Comparison of ENCODE assay signal across 9 mouse cellular contexts in the genomic region with DNA sequence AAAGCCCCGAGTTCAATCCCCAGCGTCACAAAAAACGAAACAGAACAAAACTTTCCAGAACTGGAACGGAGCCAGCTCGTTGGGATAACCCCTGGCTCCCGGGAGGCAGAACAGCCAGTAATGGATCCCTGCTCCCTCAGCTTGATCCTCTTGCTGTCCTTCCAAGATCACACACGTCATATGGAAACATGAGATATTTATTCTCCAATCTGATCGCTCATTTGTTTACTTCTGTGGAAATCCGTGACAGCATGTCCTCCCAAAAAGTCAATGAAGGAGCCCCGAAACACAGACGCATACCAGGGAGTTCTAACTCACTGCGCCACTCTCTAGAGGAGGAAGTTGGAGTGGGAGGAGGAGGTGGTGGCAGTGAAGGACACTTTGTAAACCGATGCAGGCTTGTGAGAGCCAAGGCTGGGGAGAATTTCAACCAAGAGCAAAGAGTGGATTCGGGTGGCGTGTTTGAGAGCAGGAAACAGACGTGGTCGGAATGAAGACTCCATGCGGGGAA.
DNase-seq lines count a peak whose midpoint lies in the region; ATAC-seq and TF ChIP-seq lines count a peak whose summit lies in the region.
"Had no signal": no experiment of that assay in that cellular context is flagged by ENCODE, and none has a peak within 500 bp of the region (broad histone marks: within the 10 kb centered on the region; RNA-seq: fewer than 3 reads in every experiment).

No protein-coding gene starts in this region.

- WGBS in kidney, embryonic 16.5 days = 20% methylated on average over 18 of the region's 18 CpGs
- WGBS in neural tube, embryonic 15.5 days = 51% methylated on average over 18 of the region's 18 CpGs

- H3K4me1 ChIP-seq in kidney, embryonic 16.5 days (ENCODE audit: insufficient read depth, low read length) = peaks cover 39% of the 10 kb centered on the region
- H3K4me1 ChIP-seq in neural tube, embryonic 15.5 days = peaks cover 29% of the 10 kb centered on the region

- H3K9ac ChIP-seq in kidney, embryonic 16.5 days (replicated peaks; ENCODE audit: low read length) = 0 out of 2 replicates have a peak overlapping the region, but pooled peaks have one; percentile 7
- H3K9ac ChIP-seq in neural tube, embryonic 15.5 days (replicated peaks) = no peak overlapping the region

- no peak for DNase-seq in kidney, adult 18-20 months
- peak; percentile 69 for DNase-seq in gastrocnemius, adult 2 months
- peak; percentile 55 for DNase-seq in kidney, postnatal 14 days
- DNase-seq in embryo, embryonic 11 days = no peak
- DNase-seq in cerebellum, adult 9-10 months = no peak
- no peak for DNase-seq in thymus, postnatal 10 days (ENCODE audit: low spot score in 2 of 2)
- DNase-seq: layer of hippocampus, postnatal 36 days had no signal

- H3K27me3 ChIP-seq in kidney, embryonic 16.5 days (ENCODE audit: insufficient read depth, low read length) = no peaks in the 10 kb centered on the region
- no peaks in the 10 kb centered on the region for H3K27me3 ChIP-seq in neural tube, embryonic 15.5 days (replicated peaks)

- intact Hi-C loops in gastrocnemius, adult 2 months (cut with DNase I) = loop anchor here (10.0 kb wide), 1 partner anchor 346 kb away; no protein-coding TSS in a partner anchor

- TF ChIP-seq CTCF in gastrocnemius, adult 2 months (IDR thresholded peaks at IDR 0.05) = no peak

- ATAC-seq in kidney, embryonic 16.5 days (ENCODE audit: low FRiP score, low TSS enrichment) = no peak
- ATAC-seq in neural tube, embryonic 15.5 days (ENCODE audit: low FRiP score) = no peak

- peak overlapping the region; percentile 17 for H3K4me2 ChIP-seq in kidney, embryonic 16.5 days (replicated peaks; ENCODE audit: low read depth, low read length)
- no peak overlapping the region for H3K4me2 ChIP-seq in neural tube, embryonic 15.5 days

- peaks cover 3% of the 10 kb centered on the region; the same call in 1 of the 2 replicates for H3K9me3 ChIP-seq in kidney, embryonic 16.5 days (ENCODE audit: low read length)
- no peaks in the 10 kb centered on the region for H3K9me3 ChIP-seq in neural tube, embryonic 15.5 days (replicated peaks)

- peak overlapping the region; percentile 93 for H3K27ac ChIP-seq in kidney, embryonic 16.5 days (ENCODE audit: low read length)
- peak overlapping the region; percentile 91 for H3K27ac ChIP-seq in gastrocnemius, adult 2 months
- H3K27ac ChIP-seq in neural tube, embryonic 15.5 days (replicated peaks) = peak overlapping the region; percentile 68; the same call in 1 of the 2 replicates

- no peak overlapping the region for H3K4me3 ChIP-seq in kidney, embryonic 16.5 days (ENCODE audit: low read length)
- peak overlapping the region; percentile 54 for H3K4me3 ChIP-seq in gastrocnemius, adult 2 months
- H3K4me3 ChIP-seq in neural tube, embryonic 15.5 days (replicated peaks) = no peak overlapping the region

- H3K36me3 ChIP-seq in kidney, embryonic 16.5 days (ENCODE audit: insufficient read depth, low read length) = no peaks in the 10 kb centered on the region
- no peaks in the 10 kb centered on the region for H3K36me3 ChIP-seq in neural tube, embryonic 15.5 days

Comparison
In these comparisons a context has a peak if more than half of its experiments do, and no peak if none do; other contexts are left out.
1. DNase-seq: peak in gastrocnemius, adult 2 months (single experiment) and kidney, postnatal 14 days (single experiment); none in kidney, adult 18-20 months (single experiment), embryo, embryonic 11 days (single experiment), cerebellum, adult 9-10 months (single experiment) and thymus, postnatal 10 days (0 of 2).
2. Peak in every context shown above with its lines, with median percentiles within 50 percentile points of each other: H3K27ac ChIP-seq.